Mouse (Mus musculus) megakaryocyte, embryonic 14.5 days (primary cell): ENCODE results near the gene Gm44502. TPM values are rescaled to one million over a fixed set of nuclear protein-coding genes. Genes with fewer than 3 reads are reported as not detected.

Source experiments
- H3K27me3 ChIP-seq: replicated peaks from 2 replicates; pipeline ENCODE3; 2012; ENCODE audit warnings: inconsistent platforms
- H3K36me3 ChIP-seq: replicated peaks from 2 replicates; pipeline ENCODE3; 2012; ENCODE audit warnings: low read length, inconsistent platforms, mixed read lengths
- H3K4me1 ChIP-seq: 2 replicates; pipeline ENCODE4 v1.6.1; 2012; ENCODE audit warnings: inconsistent platforms
- H3K4me3 ChIP-seq: replicated peaks from 2 replicates; pipeline ENCODE3; 2012; ENCODE audit warnings: moderate library complexity, mild to moderate bottlenecking, inconsistent platforms
- H3K9me3 ChIP-seq: 2 replicates; pipeline ENCODE4 v1.6.1; 2012; ENCODE audit warnings: inconsistent platforms
- FLI1 ChIP-seq: IDR thresholded peaks from 2 replicates; pipeline ENCODE4 v1.6.1; 2012; ENCODE audit warnings: low read length, inconsistent platforms, mixed read lengths
- GATA1 ChIP-seq: IDR thresholded peaks from 3 replicates; pipeline ENCODE4 v1.6.1; 2012; ENCODE audit warnings: mixed read lengths, low read length, inconsistent platforms, borderline replicate concordance
- polyA plus RNA-seq: library from polyadenylated mRNA; stranded (reverse); fragments of >175 nt; gene quantifications from 2 replicates; pipeline ENCODE4 v1.2.3, GENCODE M21; 2012; ENCODE audit warnings: low replicate concordance; ENCODE audit not compliant: insufficient read depth

Gm44502 gene
- polyA plus RNA-seq, 1 experiment = 0.13 TPM

- H3K4me3 ChIP-seq = peak overlapping the region; percentile 90
- peaks cover 34% of the 10 kb centered on the region for H3K27me3 ChIP-seq
- TF ChIP-seq GATA1 = no peak
- TF ChIP-seq FLI1 = no peak
- peaks cover 47% of the 10 kb centered on the region for H3K4me1 ChIP-seq
- no peaks in the 10 kb centered on the region for H3K9me3 ChIP-seq
- no peaks in the 10 kb centered on the region for H3K36me3 ChIP-seq
Observed at GRCm38 (mm10) chr15:89377938-89378828, 51.3 kb downstream of the Gm44502 start.

GRCm38 (mm10) chr15:89377362-89377761 lies 52.1 kb downstream of the Gm44502 start:
- TF ChIP-seq GATA1 (no peak), FLI1 (no peak)
- peaks cover 5% of the 10 kb centered on the region for H3K36me3 ChIP-seq
- H3K27me3 ChIP-seq = peaks cover 27% of the 10 kb centered on the region
- no peaks in the 10 kb centered on the region for H3K9me3 ChIP-seq
- H3K4me1 ChIP-seq = peaks cover 56% of the 10 kb centered on the region
- H3K4me3 ChIP-seq = no peak overlapping the region

GRCm38 (mm10) chr15:89376957-89377356 lies 52.5 kb downstream of the Gm44502 start, which contains the start of gene Tymp:
TSS of gene Tymp (minus strand) at chr15:89377039.
- peaks cover 27% of the 10 kb centered on the region for H3K27me3 ChIP-seq
- no peak within 1 kb of the TSS for H3K4me3 ChIP-seq
- peaks cover 60% of the 10 kb centered on the region for H3K4me1 ChIP-seq
- no peak for TF ChIP-seq FLI1
- no peak for TF ChIP-seq GATA1
- peaks cover 9% of the 10 kb centered on the region for H3K36me3 ChIP-seq
- no peaks in the 10 kb centered on the region for H3K9me3 ChIP-seq

GRCm38 (mm10) chr15:89376040-89376439 lies 53.5 kb downstream of the Gm44502 start:
- Histone ChIP-seq H3K4me1 (peaks cover 69% of the 10 kb centered on the region), H3K4me3 (no peak overlapping the region), H3K36me3 (peaks cover 18% of the 10 kb centered on the region)

GRCm38 (mm10) chr15:89374801-89375534 lies 54.5 kb downstream of the Gm44502 start:
- no peaks in the 10 kb centered on the region for H3K9me3 ChIP-seq
- H3K4me1 ChIP-seq = peaks cover 75% of the 10 kb centered on the region
- H3K36me3 ChIP-seq = peaks cover 29% of the 10 kb centered on the region
- H3K27me3 ChIP-seq = peaks cover 27% of the 10 kb centered on the region
- TF ChIP-seq FLI1 (no peak), GATA1 (no peak)
- peak overlapping the region; percentile 7 for H3K4me3 ChIP-seq

More at GRCm38 (mm10) chr15:89376040-89376439, 53.5 kb downstream of the Gm44502 start:
- no peaks in the 10 kb centered on the region for H3K9me3 ChIP-seq
- peaks cover 27% of the 10 kb centered on the region for H3K27me3 ChIP-seq
- TF ChIP-seq FLI1 (no peak), GATA1 (no peak)

- no peak for TF ChIP-seq FLI1
- TF ChIP-seq GATA1 = no peak
- H3K4me1 ChIP-seq = peaks cover 71% of the 10 kb centered on the region
- peaks cover 35% of the 10 kb centered on the region for H3K36me3 ChIP-seq
- peaks cover 24% of the 10 kb centered on the region for H3K27me3 ChIP-seq
- H3K9me3 ChIP-seq = no peaks in the 10 kb centered on the region
- H3K4me3 ChIP-seq = peak overlapping the region; percentile 99
Observed at GRCm38 (mm10) chr15:89374340-89374739, 55.2 kb downstream of the Gm44502 start.

GRCm38 (mm10) chr15:89373762-89374248 lies 55.7 kb downstream of the Gm44502 start, which contains the start of gene Sco2:
TSS of gene Sco2 (minus strand) at chr15:89373846.
- Histone ChIP-seq H3K4me3 (peak within 1 kb of the TSS; percentile 99), H3K27me3 (peaks cover 20% of the 10 kb centered on the region), H3K9me3 (no peaks in the 10 kb centered on the region), H3K36me3 (peaks cover 41% of the 10 kb centered on the region), H3K4me1 (peaks cover 66% of the 10 kb centered on the region)
- TF ChIP-seq FLI1 (no peak), GATA1 (no peak)

- H3K36me3 ChIP-seq = peaks cover 47% of the 10 kb centered on the region
- H3K4me1 ChIP-seq = peaks cover 60% of the 10 kb centered on the region
- no peaks in the 10 kb centered on the region for H3K9me3 ChIP-seq
- TF ChIP-seq GATA1 = 0 out of 3 replicates have a peak, but pooled peaks have one; percentile 12
- no peak for TF ChIP-seq FLI1
- H3K4me3 ChIP-seq = peak overlapping the region; percentile 99
- peaks cover 13% of the 10 kb centered on the region for H3K27me3 ChIP-seq
Observed at GRCm38 (mm10) chr15:89373027-89373761, 56.3 kb downstream of the Gm44502 start.

GRCm38 (mm10) chr15:89372536-89372935 lies 57.0 kb downstream of the Gm44502 start:
- Histone ChIP-seq H3K4me1 (peaks cover 55% of the 10 kb centered on the region), H3K36me3 (peaks cover 53% of the 10 kb centered on the region), H3K9me3 (no peaks in the 10 kb centered on the region), H3K4me3 (peak overlapping the region; percentile 99), H3K27me3 (peaks cover 7% of the 10 kb centered on the region)
- TF ChIP-seq FLI1 = no peak
- no peak for TF ChIP-seq GATA1
